Mouse (Mus musculus): ENCODE measurements around the gene Slc35d1. TPM values are rescaled to one million over a fixed set of nuclear protein-coding genes. Genes with fewer than 3 reads are reported as not detected.
A peak's percentile ranks its signal among the peaks of the same experiment; 100 is the strongest.
"Not testable (repeated sequence)": the region's sequence is repeated elsewhere in the genome, so short reads cannot be mapped to it uniquely, and the experiment has no call there.

The Slc35d1 gene
- polyA plus RNA-seq, 1 experiment from 2014 or later, result 8.1 TPM

GRCm38 (mm10) chr4:103178635-103179318 is 36.2 kb downstream of the Slc35d1 start:
- H3K27me3 ChIP-seq, result 0 out of 2 replicates have a peak, but pooled peaks cover 4% of the 10 kb centered on the region
- no peaks in the 10 kb centered on the region for H3K9me3 ChIP-seq
- H3K4me1 ChIP-seq, result peaks cover 19% of the 10 kb centered on the region; the same call in 1 of the 2 replicates
- 86% methylated on average over 7 of the region's 7 CpGs for WGBS
- H3K36me3 ChIP-seq (replicated peaks), result peaks cover 13% of the 10 kb centered on the region
- no peak overlapping the region for H3K9ac ChIP-seq
- H3K4me3 ChIP-seq (replicated peaks), result no peak overlapping the region
- no peak for ATAC-seq (ENCODE audit: low FRiP score)
- no peak overlapping the region for H3K27ac ChIP-seq
- H3K4me2 ChIP-seq, result no peak overlapping the region

- WGBS, result 96% methylated on average over 1 of the region's 1 CpGs
- Histone ChIP-seq H3K36me3 (replicated peaks) (peaks cover 12% of the 10 kb centered on the region), H3K9me3 (no peaks in the 10 kb centered on the region), H3K4me2 (no peak overlapping the region), H3K27ac (no peak overlapping the region), H3K27me3 (0 out of 2 replicates have a peak, but pooled peaks cover 4% of the 10 kb centered on the region), H3K4me1 (peaks cover 19% of the 10 kb centered on the region; the same call in 1 of the 2 replicates), H3K9ac (no peak overlapping the region), H3K4me3 (replicated peaks) (no peak overlapping the region)
- no peak for ATAC-seq (ENCODE audit: low FRiP score)
Observed at GRCm38 (mm10) chr4:103177681-103178080, 37.3 kb downstream of the Slc35d1 start.

GRCm38 (mm10) chr4:103174001-103174400 is 41.0 kb downstream of the Slc35d1 start:
- Histone ChIP-seq H3K27ac (no peak overlapping the region), H3K9me3 (no peaks in the 10 kb centered on the region), H3K4me2 (no peak overlapping the region), H3K36me3 (replicated peaks) (peaks cover 32% of the 10 kb centered on the region), H3K9ac (no peak overlapping the region), H3K27me3 (0 out of 2 replicates have a peak, but pooled peaks cover 4% of the 10 kb centered on the region), H3K4me3 (replicated peaks) (no peak overlapping the region), H3K4me1 (no peaks in the 10 kb centered on the region; the same call in 1 of the 2 replicates)
- ATAC-seq (ENCODE audit: low FRiP score), result no peak
- 88% methylated on average over 7 of the region's 7 CpGs for WGBS

- Histone ChIP-seq H3K27ac (no peak overlapping the region), H3K27me3 (0 out of 2 replicates have a peak, but pooled peaks cover 4% of the 10 kb centered on the region), H3K36me3 (replicated peaks) (peaks cover 32% of the 10 kb centered on the region), H3K4me2 (no peak overlapping the region), H3K9me3 (no peaks in the 10 kb centered on the region), H3K4me1 (no peaks in the 10 kb centered on the region), H3K9ac (no peak overlapping the region), H3K4me3 (replicated peaks) (no peak overlapping the region)
- WGBS, result 81% methylated on average over 6 of the region's 6 CpGs
- ATAC-seq (ENCODE audit: low FRiP score), result no peak
Observed at GRCm38 (mm10) chr4:103173507-103173906, 41.5 kb downstream of the Slc35d1 start.

GRCm38 (mm10) chr4:103171256-103171655 is 43.7 kb downstream of the Slc35d1 start:
- 83% methylated on average over 3 of the region's 3 CpGs for WGBS
- H3K4me2 ChIP-seq, result no peak overlapping the region
- H3K9me3 ChIP-seq, result no peaks in the 10 kb centered on the region
- no peaks in the 10 kb centered on the region for H3K4me1 ChIP-seq
- no peak overlapping the region for H3K27ac ChIP-seq
- no peak overlapping the region for H3K4me3 ChIP-seq (replicated peaks)
- H3K9ac ChIP-seq, result no peak overlapping the region
- ATAC-seq (ENCODE audit: low FRiP score), result no peak
- peaks cover 29% of the 10 kb centered on the region for H3K36me3 ChIP-seq (replicated peaks)
- no peaks in the 10 kb centered on the region for H3K27me3 ChIP-seq

- not testable (repeated sequence) for H3K27ac ChIP-seq; H3K9me3 ChIP-seq; H3K27me3 ChIP-seq; H3K4me1 ChIP-seq; H3K9ac ChIP-seq; ATAC-seq (ENCODE audit: low FRiP score); H3K4me3 ChIP-seq (replicated peaks); H3K4me2 ChIP-seq
- peaks cover 27% of the 10 kb centered on the region for H3K36me3 ChIP-seq (replicated peaks)
- WGBS, result 95% methylated on average over 1 of the region's 1 CpGs
Observed at GRCm38 (mm10) chr4:103166198-103166597, 48.8 kb downstream of the Slc35d1 start.

- ATAC-seq (ENCODE audit: low FRiP score), result no peak
- no peaks in the 10 kb centered on the region for H3K27me3 ChIP-seq
- 95% methylated on average over 4 of the region's 4 CpGs for WGBS
- H3K4me2 ChIP-seq, result no peak overlapping the region
- no peak overlapping the region for H3K9ac ChIP-seq
- peaks cover 60% of the 10 kb centered on the region for H3K36me3 ChIP-seq (replicated peaks)
- no peaks in the 10 kb centered on the region for H3K9me3 ChIP-seq
- no peaks in the 10 kb centered on the region for H3K4me1 ChIP-seq
- no peak overlapping the region for H3K27ac ChIP-seq
- H3K4me3 ChIP-seq (replicated peaks), result no peak overlapping the region
Observed at GRCm38 (mm10) chr4:103158781-103159180, 56.2 kb downstream of the Slc35d1 start.

GRCm38 (mm10) chr4:103151946-103152345 is 63.0 kb downstream of the Slc35d1 start:
- H3K36me3 ChIP-seq (replicated peaks), result peaks cover 73% of the 10 kb centered on the region
- H3K27me3 ChIP-seq, result no peaks in the 10 kb centered on the region
- H3K9me3 ChIP-seq, result no peaks in the 10 kb centered on the region
- H3K27ac ChIP-seq, result no peak overlapping the region
- H3K4me3 ChIP-seq (replicated peaks), result no peak overlapping the region
- WGBS, result 94% methylated on average over 5 of the region's 5 CpGs
- no peak overlapping the region for H3K9ac ChIP-seq
- H3K4me1 ChIP-seq, result no peaks in the 10 kb centered on the region
- ATAC-seq (ENCODE audit: low FRiP score), result no peak
- H3K4me2 ChIP-seq, result no peak overlapping the region

- no peaks in the 10 kb centered on the region for H3K9me3 ChIP-seq
- no peak overlapping the region for H3K9ac ChIP-seq
- H3K4me2 ChIP-seq, result no peak overlapping the region
- H3K4me3 ChIP-seq (replicated peaks), result no peak overlapping the region
- 0 out of 2 replicates have a peak, but pooled peaks have one; percentile 51 for ATAC-seq (ENCODE audit: low FRiP score)
- no peaks in the 10 kb centered on the region for H3K4me1 ChIP-seq
- H3K27ac ChIP-seq, result no peak overlapping the region
- H3K27me3 ChIP-seq, result no peaks in the 10 kb centered on the region
- 33% methylated on average over 5 of the region's 5 CpGs for WGBS
- H3K36me3 ChIP-seq (replicated peaks), result peaks cover 51% of the 10 kb centered on the region
Observed at GRCm38 (mm10) chr4:103146339-103146738, 68.6 kb downstream of the Slc35d1 start.

- no peak overlapping the region for H3K4me3 ChIP-seq (replicated peaks)
- H3K4me1 ChIP-seq, result no peaks in the 10 kb centered on the region
- 84% methylated on average over 1 of the region's 1 CpGs for WGBS
- H3K9me3 ChIP-seq, result no peaks in the 10 kb centered on the region
- H3K27me3 ChIP-seq, result no peaks in the 10 kb centered on the region
- H3K27ac ChIP-seq, result no peak overlapping the region
- no peak for ATAC-seq (ENCODE audit: low FRiP score)
- no peak overlapping the region for H3K4me2 ChIP-seq
- no peak overlapping the region for H3K9ac ChIP-seq
- peaks cover 36% of the 10 kb centered on the region for H3K36me3 ChIP-seq (replicated peaks)
Observed at GRCm38 (mm10) chr4:103136946-103137345, 78.0 kb downstream of the Slc35d1 start.

GRCm38 (mm10) chr4:103126533-103126932 is 88.4 kb downstream of the Slc35d1 start:
- no peak overlapping the region for H3K4me3 ChIP-seq (replicated peaks)
- H3K9me3 ChIP-seq, result no peaks in the 10 kb centered on the region
- peaks cover 4% of the 10 kb centered on the region; the same call in 1 of the 2 replicates for H3K36me3 ChIP-seq (replicated peaks)
- WGBS, result 95% methylated on average over 4 of the region's 4 CpGs
- no peak overlapping the region for H3K9ac ChIP-seq
- no peaks in the 10 kb centered on the region for H3K27me3 ChIP-seq
- H3K4me1 ChIP-seq, result no peaks in the 10 kb centered on the region
- H3K27ac ChIP-seq, result no peak overlapping the region
- ATAC-seq (ENCODE audit: low FRiP score), result no peak
- no peak overlapping the region for H3K4me2 ChIP-seq

GRCm38 (mm10) chr4:103123606-103124005 is 91.4 kb downstream of the Slc35d1 start:
- H3K27ac ChIP-seq, result no peak overlapping the region
- no peaks in the 10 kb centered on the region for H3K36me3 ChIP-seq (replicated peaks)
- no peak overlapping the region for H3K9ac ChIP-seq
- H3K4me3 ChIP-seq (replicated peaks), result no peak overlapping the region
- ATAC-seq (ENCODE audit: low FRiP score), result no peak
- H3K9me3 ChIP-seq, result no peaks in the 10 kb centered on the region
- peaks cover 20% of the 10 kb centered on the region for H3K4me1 ChIP-seq
- H3K27me3 ChIP-seq, result no peaks in the 10 kb centered on the region
- no peak overlapping the region for H3K4me2 ChIP-seq

- Histone ChIP-seq H3K9ac (no peak overlapping the region), H3K4me1 (peaks cover 21% of the 10 kb centered on the region), H3K36me3 (replicated peaks) (no peaks in the 10 kb centered on the region), H3K4me3 (replicated peaks) (no peak overlapping the region), H3K4me2 (no peak overlapping the region), H3K27me3 (no peaks in the 10 kb centered on the region), H3K27ac (no peak overlapping the region), H3K9me3 (no peaks in the 10 kb centered on the region)
- ATAC-seq (ENCODE audit: low FRiP score), result no peak
- 76% methylated on average over 2 of the region's 2 CpGs for WGBS
Observed at GRCm38 (mm10) chr4:103123086-103123485, 91.9 kb downstream of the Slc35d1 start.
